8 mouse cellular contexts compared by ENCODE assay signal in genomic region chr17:56475584-56476401, GRCm38 (mm10). TPM values are rescaled to one million over a fixed set of nuclear protein-coding genes. Genes with fewer than 3 reads are reported as not detected.
DNase-seq lines count a peak whose midpoint lies in the region; ATAC-seq and TF ChIP-seq lines count a peak whose summit lies in the region.

No protein-coding gene starts in this region.

- TF ChIP-seq EP300 in heart, adult 2 months (IDR thresholded peaks at IDR 0.05; ENCODE audit: insufficient read depth, low read depth, low read length): no peak

- DNase-seq in heart, adult 2 months: peak in 1 of 2 experiments; percentile 59
- DNase-seq in heart, postnatal 25 days (ENCODE audit: low spot score): no peak
- peak; percentile 38 for DNase-seq in NIH3T3 (ENCODE audit: low read depth)
- no peak for DNase-seq in embryonic facial prominence, embryonic 10.5 days (ENCODE audit: low spot score)
- DNase-seq in hindbrain, embryonic 11.5 days (ENCODE audit: low spot score): peak; percentile 60
- DNase-seq in liver, embryonic 11.5 days (ENCODE audit: low spot score): peak; percentile 82
- DNase-seq in urinary bladder, postnatal 14 days (ENCODE audit: low spot score): no peak

- H3K4me2 ChIP-seq in hindbrain, embryonic 11.5 days (replicated peaks; ENCODE audit: low read depth, low read length): peak overlapping the region; percentile 96
- H3K4me2 ChIP-seq in liver, embryonic 11.5 days: peak overlapping the region; percentile 87
- H3K4me2 ChIP-seq in neural tube, embryonic 15.5 days: peak overlapping the region; percentile 85

- peak overlapping the region; percentile 47 for H3K9ac ChIP-seq in heart, adult 2 months (ENCODE audit: low read depth, low read length)
- H3K9ac ChIP-seq in hindbrain, embryonic 11.5 days (ENCODE audit: low read depth, low read length): peak overlapping the region; percentile 87
- H3K9ac ChIP-seq in liver, embryonic 11.5 days (ENCODE audit: low read depth, low read length): peak overlapping the region; percentile 67
- peak overlapping the region; percentile 99 for H3K9ac ChIP-seq in neural tube, embryonic 15.5 days (replicated peaks)

- peaks cover 4% of the 10 kb centered on the region for H3K4me1 ChIP-seq in heart, adult 2 months (ENCODE audit: control insufficient read depth, insufficient read depth, low read length)
- H3K4me1 ChIP-seq in embryonic facial prominence, embryonic 10.5 days: peaks cover 70% of the 10 kb centered on the region
- peaks cover 25% of the 10 kb centered on the region for H3K4me1 ChIP-seq in hindbrain, embryonic 11.5 days (replicated peaks; ENCODE audit: control insufficient read depth, insufficient read depth, low read length)
- peaks cover 49% of the 10 kb centered on the region for H3K4me1 ChIP-seq in liver, embryonic 11.5 days (replicated peaks; ENCODE audit: control insufficient read depth, insufficient read depth, low read length)
- peaks cover 49% of the 10 kb centered on the region for H3K4me1 ChIP-seq in neural tube, embryonic 15.5 days

- no peak for TF ChIP-seq POLR2A in heart, adult 2 months (IDR thresholded peaks at IDR 0.05; ENCODE audit: insufficient read depth, low read depth, low read length)

- 1% methylated on average over 66 of the region's 66 CpGs for WGBS in heart, adult 2 months
- WGBS in embryonic facial prominence, embryonic 10.5 days: under 1% methylated on average over 66 of the region's 66 CpGs
- WGBS in hindbrain, embryonic 11.5 days: under 1% methylated on average over 39 of the region's 66 CpGs
- under 1% methylated on average over 65 of the region's 66 CpGs for WGBS in liver, embryonic 11.5 days
- WGBS in neural tube, embryonic 15.5 days: under 1% methylated on average over 63 of the region's 66 CpGs

- no peaks in the 10 kb centered on the region for H3K36me3 ChIP-seq in heart, adult 2 months (ENCODE audit: control insufficient read depth, insufficient read depth, low read length)
- no peaks in the 10 kb centered on the region for H3K36me3 ChIP-seq in embryonic facial prominence, embryonic 10.5 days (replicated peaks)
- H3K36me3 ChIP-seq in hindbrain, embryonic 11.5 days (ENCODE audit: control insufficient read depth, insufficient read depth, low read length): no peaks in the 10 kb centered on the region
- H3K36me3 ChIP-seq in liver, embryonic 11.5 days (ENCODE audit: control insufficient read depth, insufficient read depth, low read length): no peaks in the 10 kb centered on the region
- no peaks in the 10 kb centered on the region for H3K36me3 ChIP-seq in neural tube, embryonic 15.5 days

- no peaks in the 10 kb centered on the region for H3K79me2 ChIP-seq in heart, adult 2 months (replicated peaks; ENCODE audit: control insufficient read depth, insufficient read depth, low read length)

- ATAC-seq in hindbrain, embryonic 11.5 days (ENCODE audit: low FRiP score): peak; percentile 55
- peak; percentile 22 for ATAC-seq in liver, embryonic 11.5 days (replicated peaks; ENCODE audit: low FRiP score)
- ATAC-seq in neural tube, embryonic 15.5 days (ENCODE audit: low FRiP score): peak; percentile 51

- intact Hi-C loops in heart, adult 2 months (cut with DNase I): loop anchor here (2.0 kb wide), 1 partner anchor 13 kb away; no protein-coding TSS in a partner anchor
- intact Hi-C loops in heart, postnatal 25 days (cut with DNase I): loop anchor here (1.0 kb wide), 1 partner anchor 12 kb away; no protein-coding TSS in a partner anchor

- H3K27ac ChIP-seq in heart, adult 2 months: peak overlapping the region; percentile 52; the same call in 1 of the 2 replicates
- H3K27ac ChIP-seq in embryonic facial prominence, embryonic 10.5 days (replicated peaks): peak overlapping the region; percentile 95
- H3K27ac ChIP-seq in hindbrain, embryonic 11.5 days (ENCODE audit: low read depth, low read length): peak overlapping the region; percentile 94
- H3K27ac ChIP-seq in liver, embryonic 11.5 days (ENCODE audit: low read depth, low read length): 0 out of 2 replicates have a peak overlapping the region, but pooled peaks have one; percentile 5
- peak overlapping the region; percentile 98 for H3K27ac ChIP-seq in neural tube, embryonic 15.5 days (replicated peaks)

- no peaks in the 10 kb centered on the region for H3K9me3 ChIP-seq in embryonic facial prominence, embryonic 10.5 days
- no peaks in the 10 kb centered on the region for H3K9me3 ChIP-seq in hindbrain, embryonic 11.5 days (ENCODE audit: control insufficient read depth, low read length)
- H3K9me3 ChIP-seq in liver, embryonic 11.5 days (ENCODE audit: control insufficient read depth, low read length): no peaks in the 10 kb centered on the region
- no peaks in the 10 kb centered on the region for H3K9me3 ChIP-seq in neural tube, embryonic 15.5 days (replicated peaks)

- H3K27me3 ChIP-seq in heart, adult 2 months (ENCODE audit: control insufficient read depth, insufficient read depth, low read length): peaks cover 5% of the 10 kb centered on the region
- H3K27me3 ChIP-seq in embryonic facial prominence, embryonic 10.5 days (replicated peaks; ENCODE audit: low read depth, poor library complexity, severe bottlenecking): peaks cover 66% of the 10 kb centered on the region
- H3K27me3 ChIP-seq in hindbrain, embryonic 11.5 days (ENCODE audit: control insufficient read depth, insufficient read depth, low read length): peaks cover 5% of the 10 kb centered on the region
- peaks cover 76% of the 10 kb centered on the region for H3K27me3 ChIP-seq in liver, embryonic 11.5 days (replicated peaks; ENCODE audit: control insufficient read depth, insufficient read depth, low read length)
- H3K27me3 ChIP-seq in neural tube, embryonic 15.5 days (replicated peaks): no peaks in the 10 kb centered on the region

- no peak for TF ChIP-seq CTCF in heart, adult 2 months (IDR thresholded peaks at IDR 0.05)

- H3K4me3 ChIP-seq in heart, adult 2 months: peak overlapping the region; percentile 68
- H3K4me3 ChIP-seq in embryonic facial prominence, embryonic 10.5 days: peak overlapping the region; percentile 94
- H3K4me3 ChIP-seq in hindbrain, embryonic 11.5 days (ENCODE audit: low read depth, low read length): peak overlapping the region; percentile 84
- H3K4me3 ChIP-seq in liver, embryonic 11.5 days (ENCODE audit: low read depth, low read length): peak overlapping the region; percentile 60
- peak overlapping the region; percentile 74 for H3K4me3 ChIP-seq in neural tube, embryonic 15.5 days (replicated peaks)

RNA-seq across cellular contexts. Expression of gene Ptprs, which starts 0.5 kb away (rescaled TPM):
- 10 to 100 TPM; 41.7 to 47.5 TPM for total RNA-seq in heart, adult 2 months (2021)
- 86.8 and 91.1 TPM in 2 replicates for polyA plus RNA-seq in heart, adult 2 months (2012; rRNA removed)
- total RNA-seq in heart, postnatal 25 days (2021): 10 to 100 TPM; 42.2 to 52.2 TPM
- polyA plus RNA-seq in embryonic facial prominence, embryonic 10.5 days (2016; fragmentation: Nextera tagmentation; extraction: Ambion mirVana): 85.0 and 86.4 TPM in 2 replicates
- polyA plus RNA-seq in hindbrain, embryonic 11.5 days (2014; fragmentation: Nextera tagmentation; extraction: Ambion mirVana): 142 and 156 TPM in 2 replicates
- 33.4 and 39.8 TPM in 2 replicates for polyA plus RNA-seq in liver, embryonic 11.5 days (2014; fragmentation: Nextera tagmentation; extraction: Ambion mirVana)
- polyA plus RNA-seq in neural tube, embryonic 15.5 days (2015; fragmentation: Nextera tagmentation; extraction: Ambion mirVana): 206 and 247 TPM in 2 replicates

RNA-seq across cellular contexts. Expression of gene Znrf4, which starts 36.4 kb away (rescaled TPM):
- not detected for total RNA-seq in heart, adult 2 months (2021)
- polyA plus RNA-seq in heart, adult 2 months (2012; rRNA removed): 0.29 and 0.64 TPM in 2 replicates
- not detected for total RNA-seq in heart, postnatal 25 days (2021)
- not detected in 2 replicates for polyA plus RNA-seq in embryonic facial prominence, embryonic 10.5 days (2016; fragmentation: Nextera tagmentation; extraction: Ambion mirVana)
- not detected in 2 replicates for polyA plus RNA-seq in hindbrain, embryonic 11.5 days (2014; fragmentation: Nextera tagmentation; extraction: Ambion mirVana)
- not detected in 2 replicates for polyA plus RNA-seq in liver, embryonic 11.5 days (2014; fragmentation: Nextera tagmentation; extraction: Ambion mirVana)
- polyA plus RNA-seq in neural tube, embryonic 15.5 days (2015; fragmentation: Nextera tagmentation; extraction: Ambion mirVana): not detected in 2 replicates

Comparison
In these comparisons a context has a peak if more than half of its experiments do, and no peak if none do; other contexts are left out.
1. DNase-seq: peak in NIH3T3 (single experiment), hindbrain, embryonic 11.5 days (single experiment) and liver, embryonic 11.5 days (single experiment); none in heart, postnatal 25 days (single experiment), embryonic facial prominence, embryonic 10.5 days (single experiment) and urinary bladder, postnatal 14 days (single experiment).
2. H3K27ac ChIP-seq: peak in every context shown above with its lines; median percentile 98 in neural tube, embryonic 15.5 days; 95 in embryonic facial prominence, embryonic 10.5 days; 94 in hindbrain, embryonic 11.5 days; 52 in heart, adult 2 months; 5 in liver, embryonic 11.5 days.
3. H3K9ac ChIP-seq: peak in every context shown above with its lines; median percentile 99 in neural tube, embryonic 15.5 days; 87 in hindbrain, embryonic 11.5 days; 67 in liver, embryonic 11.5 days; 47 in heart, adult 2 months.
4. Peak in every context shown above with its lines, with median percentiles within 50 percentile points of each other: H3K4me3 ChIP-seq, ATAC-seq and H3K4me2 ChIP-seq.